Mouse (Mus musculus) heart, embryonic 16.5 days (tissue): ENCODE measurements at regions not wholly inside any gene's neighbourhood (a gene's known extent, or its start where the extent isn't known, plus 50 kb on each side); places are given as distances from the start of the nearest gene placed in this dataset.

ENCODE experiments used
- ATAC-seq: fragments of 200-750 bp; cut with Nextera tagmentation; replicated peaks from 2 replicates; pipeline ENCODE4 v1.8.0; 2017; ENCODE audit warnings: moderate number of reproducible peaks; ENCODE audit not compliant: insufficient read depth, low FRiP score; ENCODE audit errors: extremely low read depth
- H3K27ac ChIP-seq: fragments of 300-500 bp; sonication (generic); 2 replicates; pipeline ENCODE4 v1.5.1; 2014; ENCODE audit warnings: mild to moderate bottlenecking, low read length, control low read depth, moderate library complexity
- H3K27me3 ChIP-seq: fragments of 300-500 bp; sonication (generic); 2 replicates; pipeline ENCODE4 v1.6.1; 2014; ENCODE audit warnings: low read length, mixed read lengths; ENCODE audit not compliant: control insufficient read depth, insufficient read depth
- H3K36me3 ChIP-seq: fragments of 300-500 bp; sonication (generic); 2 replicates; pipeline ENCODE4 v1.6.1; 2014; ENCODE audit not compliant: control insufficient read depth, insufficient read depth
- H3K4me1 ChIP-seq: fragments of 300-500 bp; sonication (generic); 2 replicates; pipeline ENCODE4 v1.6.1; 2014; ENCODE audit warnings: low read length, mixed read lengths; ENCODE audit not compliant: control insufficient read depth, insufficient read depth
- H3K4me2 ChIP-seq: fragments of 300-500 bp; sonication (generic); 2 replicates; pipeline ENCODE4 v1.6.1; 2014; ENCODE audit warnings: low read depth, mild to moderate bottlenecking, control low read depth, low read length
- H3K4me3 ChIP-seq: fragments of 300-500 bp; sonication (generic); 2 replicates; pipeline ENCODE4 v1.5.1; 2014; ENCODE audit warnings: mild to moderate bottlenecking, control low read depth, low read length
- H3K9ac ChIP-seq: fragments of 300-500 bp; sonication (generic); 2 replicates; pipeline ENCODE4 v1.6.1; 2014; ENCODE audit warnings: low read length, control low read depth
- H3K9me3 ChIP-seq: fragments of 300-500 bp; sonication (generic); replicated peaks from 2 replicates; pipeline ENCODE4 v1.6.1; 2016; ENCODE audit warnings: low read length; ENCODE audit not compliant: control insufficient read depth
- WGBS: fragments of 180-500 bp; shearing (Covaris S2); extraction: QIAGEN DNeasy Blood & Tissue Kit; methylation state at CpG from one replicate; pipeline ENCODE4 v1.1.7; 2014; 5-methylcytosine and 5-hydroxymethylcytosine counted together

DNA sequence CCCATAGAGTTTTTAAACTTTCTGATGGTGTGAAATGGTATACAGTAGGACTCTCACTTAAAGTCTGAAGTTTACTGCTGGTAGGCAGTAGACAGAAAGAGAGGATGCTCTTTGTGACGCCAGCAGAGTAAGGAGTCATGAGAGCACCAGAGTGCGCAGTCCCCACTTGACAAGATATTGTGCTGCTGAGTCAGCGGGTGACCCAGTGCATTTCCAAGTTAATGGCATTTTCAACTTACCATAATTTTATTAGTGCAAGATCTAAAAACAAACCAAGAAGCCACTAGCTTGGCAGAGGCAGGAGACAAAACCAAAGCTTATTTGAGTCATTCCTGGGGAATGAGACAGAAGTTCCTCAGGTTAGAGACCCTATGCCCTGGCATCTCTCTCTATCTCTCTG lies 213.5 kb downstream of the Etnk1 start:
- Histone ChIP-seq H3K4me1 (no peaks in the 10 kb centered on the region), H3K27me3 (no peaks in the 10 kb centered on the region), H3K4me3 (no peak overlapping the region), H3K9me3 (no peaks in the 10 kb centered on the region), H3K4me2 (no peak overlapping the region), H3K27ac (no peak overlapping the region), H3K9ac (no peak overlapping the region), H3K36me3 (no peaks in the 10 kb centered on the region)
- no peak for ATAC-seq
- 87% methylated on average over 3 of the region's 3 CpGs for WGBS

DNA sequence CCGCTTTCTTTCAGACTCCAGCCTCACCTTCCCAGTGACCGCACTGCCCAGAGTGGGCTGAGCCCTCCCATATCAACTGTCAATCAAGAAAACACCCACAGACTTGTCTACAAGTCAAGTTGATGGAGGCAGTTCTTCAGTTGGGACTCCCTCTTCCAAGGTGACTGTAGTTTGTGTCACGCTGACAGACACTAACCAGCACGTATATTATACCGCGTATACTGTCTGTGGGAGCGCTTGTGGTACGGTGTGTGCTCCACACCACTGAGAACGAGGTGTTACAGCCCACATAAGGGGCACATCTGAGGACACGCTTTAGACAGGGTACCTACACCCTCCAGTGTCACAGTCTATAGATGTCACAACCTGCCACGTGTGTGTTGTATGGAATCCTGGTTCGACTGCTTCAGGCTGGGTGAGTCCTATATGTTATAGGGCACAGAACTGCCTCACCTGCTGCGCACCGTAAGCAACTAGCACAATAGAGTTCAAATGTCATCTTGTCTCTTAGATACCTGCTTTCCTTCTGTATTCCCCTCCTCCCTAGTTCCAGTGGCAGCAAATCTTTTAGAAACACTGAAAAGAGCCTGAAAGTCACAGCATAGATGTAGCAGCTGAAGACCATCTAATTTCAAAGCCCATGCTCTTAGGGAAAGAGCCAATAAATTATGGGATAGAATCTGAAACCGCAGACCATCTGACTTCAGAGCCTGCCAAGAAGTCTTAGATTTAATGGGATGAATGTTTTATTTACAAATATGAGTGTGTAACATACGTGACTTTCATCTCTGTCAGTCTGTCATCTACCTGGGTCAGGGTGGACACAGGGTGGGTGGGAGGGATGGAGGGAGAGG lies 219.8 kb downstream of the Etnk1 start:
- WGBS: 86% methylated on average over 16 of the region's 16 CpGs
- no peak overlapping the region for H3K4me2 ChIP-seq
- ATAC-seq: no peak
- no peaks in the 10 kb centered on the region for H3K27me3 ChIP-seq
- H3K4me3 ChIP-seq: no peak overlapping the region
- no peak overlapping the region for H3K9ac ChIP-seq
- H3K27ac ChIP-seq: no peak overlapping the region
- H3K36me3 ChIP-seq: no peaks in the 10 kb centered on the region
- H3K4me1 ChIP-seq: no peaks in the 10 kb centered on the region
- H3K9me3 ChIP-seq: no peaks in the 10 kb centered on the region

DNA sequence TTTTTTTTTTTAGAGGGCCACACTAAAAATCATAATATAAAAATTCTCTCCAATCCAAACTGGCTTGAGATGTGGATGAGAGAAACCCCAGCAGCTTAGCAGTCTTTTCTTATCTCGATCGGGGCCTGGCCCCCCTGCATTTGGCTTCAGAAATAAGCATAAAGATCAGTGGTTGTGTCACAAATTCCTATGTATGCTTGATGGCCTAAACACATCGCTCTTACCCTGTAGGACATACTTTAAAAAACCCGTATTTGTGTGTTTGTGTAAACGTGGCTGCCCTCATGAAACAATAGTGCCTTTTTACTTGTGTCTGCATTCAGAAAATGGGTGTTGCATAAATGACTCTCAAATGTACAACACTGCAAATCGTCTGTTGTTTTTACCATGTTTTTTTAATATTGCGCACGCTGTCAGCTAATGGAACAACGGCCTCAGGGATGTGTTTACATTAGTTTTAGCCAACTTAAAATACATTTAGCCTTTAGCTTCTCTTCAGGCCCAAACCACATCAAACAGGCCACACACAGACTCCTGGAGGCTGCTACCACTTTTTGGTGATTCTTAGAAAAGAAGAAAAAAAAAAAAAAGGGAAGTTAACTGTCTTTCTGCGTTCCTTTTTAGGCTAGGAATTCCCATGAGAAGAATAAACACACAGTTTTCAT lies 226.7 kb downstream of the Etnk1 start:
- H3K4me3 ChIP-seq: no peak overlapping the region
- H3K9me3 ChIP-seq: no peaks in the 10 kb centered on the region
- H3K4me2 ChIP-seq: no peak overlapping the region
- no peaks in the 10 kb centered on the region for H3K36me3 ChIP-seq
- no peaks in the 10 kb centered on the region for H3K27me3 ChIP-seq
- 67% methylated on average over 10 of the region's 10 CpGs for WGBS
- no peaks in the 10 kb centered on the region for H3K4me1 ChIP-seq
- ATAC-seq: no peak
- no peak overlapping the region for H3K27ac ChIP-seq
- H3K9ac ChIP-seq: no peak overlapping the region

DNA sequence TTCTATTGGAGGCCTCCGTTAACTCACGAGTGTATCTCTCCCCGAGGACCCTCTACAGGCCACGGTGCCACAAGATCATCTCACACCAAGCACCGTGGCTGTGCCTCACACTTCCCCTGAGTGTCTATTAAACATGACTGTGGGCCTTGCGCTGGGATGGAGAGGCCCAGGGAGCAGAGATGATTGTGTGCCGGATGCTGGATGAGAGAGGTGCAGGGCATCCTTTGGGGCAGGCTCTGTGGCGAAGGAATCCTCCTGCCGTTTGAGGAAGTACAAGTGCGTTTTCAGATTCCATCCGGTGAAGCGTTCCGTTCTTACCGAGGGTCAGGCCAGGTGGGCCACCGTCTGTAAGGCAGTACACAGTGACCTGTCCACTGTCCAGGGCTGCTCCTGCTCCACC lies 227.4 kb downstream of the Etnk1 start:
- 85% methylated on average over 15 of the region's 15 CpGs for WGBS
- ATAC-seq: no peak
- no peak overlapping the region for H3K4me2 ChIP-seq
- H3K4me3 ChIP-seq: no peak overlapping the region
- no peak overlapping the region for H3K27ac ChIP-seq
- H3K27me3 ChIP-seq: no peaks in the 10 kb centered on the region
- H3K36me3 ChIP-seq: no peaks in the 10 kb centered on the region
- no peaks in the 10 kb centered on the region for H3K4me1 ChIP-seq
- H3K9me3 ChIP-seq: no peaks in the 10 kb centered on the region
- H3K9ac ChIP-seq: no peak overlapping the region

DNA sequence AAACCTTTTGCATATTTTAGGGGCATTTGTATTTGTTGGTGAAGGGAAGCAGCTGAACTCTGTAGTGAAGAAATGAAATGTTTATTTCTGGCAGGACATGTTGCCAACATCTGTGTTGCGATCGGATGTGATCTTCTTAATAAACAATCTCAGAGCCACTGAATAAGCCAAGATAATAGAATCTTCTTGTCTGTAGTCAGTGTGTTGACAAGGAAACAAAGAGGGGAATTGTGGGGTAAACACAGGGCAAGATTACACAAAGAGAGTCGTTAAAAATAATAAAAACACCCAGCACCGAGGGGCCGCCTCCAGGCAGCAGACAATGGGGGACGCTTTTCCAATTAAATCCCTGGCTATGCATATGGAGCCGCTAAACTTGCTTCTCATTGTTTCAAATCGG lies 234.4 kb downstream of the Etnk1 start:
- Histone ChIP-seq H3K9me3 (no peaks in the 10 kb centered on the region), H3K9ac (no peak overlapping the region), H3K4me2 (no peak overlapping the region), H3K27me3 (no peaks in the 10 kb centered on the region), H3K27ac (no peak overlapping the region), H3K36me3 (no peaks in the 10 kb centered on the region), H3K4me3 (no peak overlapping the region), H3K4me1 (no peaks in the 10 kb centered on the region)
- 63% methylated on average over 8 of the region's 8 CpGs for WGBS
- no peak for ATAC-seq

DNA sequence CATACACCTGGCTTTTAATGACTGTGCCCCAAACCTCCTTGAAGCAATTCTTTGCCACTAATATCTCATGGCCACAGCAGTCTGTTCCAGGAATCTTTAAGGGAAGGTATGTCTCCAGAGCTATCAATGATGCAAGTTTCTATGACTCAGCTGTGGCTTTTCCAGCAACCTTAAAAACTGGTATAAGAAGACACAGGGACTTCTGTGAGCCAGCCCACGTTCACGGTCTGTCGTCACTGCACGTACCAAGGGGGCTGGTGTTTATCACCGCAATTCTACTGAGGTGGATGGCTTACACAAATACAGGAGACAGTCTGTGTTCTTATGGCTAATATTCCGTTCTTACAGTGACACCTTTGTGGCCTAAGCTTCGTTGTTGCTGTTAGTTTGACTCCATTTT lies 234.9 kb downstream of the Etnk1 start:
- Histone ChIP-seq H3K9ac (no peak overlapping the region), H3K27ac (no peak overlapping the region), H3K4me1 (no peaks in the 10 kb centered on the region), H3K9me3 (no peaks in the 10 kb centered on the region), H3K4me3 (no peak overlapping the region), H3K4me2 (no peak overlapping the region), H3K36me3 (no peaks in the 10 kb centered on the region), H3K27me3 (no peaks in the 10 kb centered on the region)
- WGBS: 69% methylated on average over 7 of the region's 7 CpGs
- no peak for ATAC-seq

DNA sequence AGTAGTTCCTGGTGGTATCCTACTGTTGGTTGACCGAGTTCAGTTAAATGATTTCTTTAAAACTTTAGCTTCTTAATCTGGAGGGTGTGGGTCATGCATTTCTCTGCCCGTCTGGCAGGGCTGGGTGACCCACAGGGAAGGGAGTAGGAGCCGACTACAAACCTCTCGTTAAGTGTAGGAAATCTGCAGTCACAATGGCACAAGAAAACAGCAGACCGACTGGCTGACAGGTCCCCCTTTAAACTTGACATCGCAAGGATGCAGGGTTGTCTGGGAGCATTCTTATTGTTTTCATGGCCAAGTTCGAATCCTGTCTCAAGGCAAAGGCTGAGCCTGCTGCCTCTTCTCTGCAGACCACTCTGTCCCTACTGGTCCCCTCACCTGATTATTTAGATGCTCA lies 235.7 kb downstream of the Etnk1 start:
- Histone ChIP-seq H3K9me3 (no peaks in the 10 kb centered on the region), H3K4me1 (no peaks in the 10 kb centered on the region), H3K9ac (no peak overlapping the region), H3K36me3 (no peaks in the 10 kb centered on the region), H3K27me3 (no peaks in the 10 kb centered on the region), H3K4me2 (no peak overlapping the region), H3K4me3 (no peak overlapping the region), H3K27ac (no peak overlapping the region)
- WGBS: 78% methylated on average over 7 of the region's 7 CpGs
- ATAC-seq: no peak

DNA sequence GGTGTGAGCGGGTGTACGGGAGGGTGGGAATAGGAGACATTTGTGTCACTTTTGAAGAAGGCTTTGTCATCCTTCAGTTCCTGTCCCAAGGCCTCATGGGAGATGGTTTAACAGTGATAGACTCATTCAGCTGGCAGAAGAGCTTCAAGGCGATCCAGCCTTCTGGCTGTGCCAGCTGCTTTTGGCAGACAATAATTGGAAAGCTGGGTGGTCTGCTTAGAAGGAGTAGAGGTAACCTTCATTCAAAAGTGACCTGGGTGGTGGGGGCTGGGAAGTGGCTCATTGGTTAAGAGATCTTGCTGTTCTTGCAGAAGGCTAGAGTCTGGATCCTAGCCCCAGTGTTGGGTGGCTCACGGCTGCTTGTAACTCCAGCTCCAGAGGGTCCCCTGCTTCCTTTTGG lies 237.5 kb downstream of the Etnk1 start:
- WGBS: 86% methylated on average over 4 of the region's 4 CpGs
- no peak overlapping the region for H3K4me3 ChIP-seq
- H3K27me3 ChIP-seq: no peaks in the 10 kb centered on the region
- H3K36me3 ChIP-seq: no peaks in the 10 kb centered on the region
- H3K9ac ChIP-seq: no peak overlapping the region
- no peak overlapping the region for H3K27ac ChIP-seq
- ATAC-seq: no peak
- no peaks in the 10 kb centered on the region for H3K4me1 ChIP-seq
- no peaks in the 10 kb centered on the region for H3K9me3 ChIP-seq
- H3K4me2 ChIP-seq: no peak overlapping the region

DNA sequence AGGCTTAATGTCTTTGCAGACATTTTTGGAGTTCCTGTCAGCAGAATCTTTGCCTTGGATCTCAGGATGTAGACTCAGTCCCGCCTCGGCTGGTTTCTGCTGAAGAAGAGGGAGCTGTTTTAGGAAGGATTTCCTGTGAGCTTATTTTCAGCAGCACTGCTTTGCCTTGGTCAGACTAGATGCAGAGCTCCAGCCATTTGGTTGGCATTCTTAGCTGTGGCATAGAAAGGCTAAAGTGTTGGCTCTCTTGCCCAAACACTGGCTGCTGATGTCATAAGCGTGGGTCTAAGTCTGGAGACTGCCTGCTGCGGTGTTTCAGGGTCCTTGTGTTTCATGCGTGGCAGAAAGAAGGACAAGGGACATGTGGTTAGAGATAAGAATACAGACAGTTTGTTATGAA lies 245.0 kb downstream of the Etnk1 start:
- H3K4me3 ChIP-seq: no peak overlapping the region
- no peak overlapping the region for H3K27ac ChIP-seq
- 61% methylated on average over 5 of the region's 5 CpGs for WGBS
- no peak overlapping the region for H3K4me2 ChIP-seq
- H3K9ac ChIP-seq: no peak overlapping the region
- no peaks in the 10 kb centered on the region for H3K9me3 ChIP-seq
- no peaks in the 10 kb centered on the region for H3K36me3 ChIP-seq
- no peaks in the 10 kb centered on the region for H3K27me3 ChIP-seq
- H3K4me1 ChIP-seq: no peaks in the 10 kb centered on the region
- no peak for ATAC-seq
